Mouse (Mus musculus): ENCODE data around the gene Ptpn12.

Gene Ptpn12

GRCm38 (mm10) chr5:21055820-21056531 lies at the start of gene Ptpn12:
TSS of gene Ptpn12 (minus strand) at chr5:21055911.
- DNase-seq: peak; percentile 97

- DNase-seq: no peak
Observed at GRCm38 (mm10) chr5:21091179-21091578, 35.5 kb upstream of the Ptpn12 start.

- no peak for DNase-seq
Observed at GRCm38 (mm10) chr5:21057217-21057616, 1.5 kb upstream of the Ptpn12 start.

DNA sequence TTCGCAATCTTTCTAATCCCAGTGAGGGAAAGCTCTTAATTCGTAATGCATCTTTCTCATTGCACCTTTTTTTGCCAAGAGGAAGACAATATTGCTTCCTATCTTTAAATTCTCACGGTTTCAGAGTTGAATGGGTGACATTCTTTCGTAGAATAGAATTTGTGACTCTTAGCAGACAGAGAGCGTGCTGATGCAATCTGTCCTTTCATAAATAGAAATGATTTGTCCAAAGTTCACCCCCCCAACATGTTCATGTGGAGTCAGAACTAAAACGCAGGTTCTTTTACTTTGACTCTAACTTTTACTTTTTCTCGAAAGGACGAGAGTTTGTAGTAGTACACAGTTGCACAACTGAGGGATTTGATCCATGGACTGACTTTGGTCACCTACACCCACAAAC lies 884 bp upstream of the Ptpn12 start:
- no peak for DNase-seq

DNA sequence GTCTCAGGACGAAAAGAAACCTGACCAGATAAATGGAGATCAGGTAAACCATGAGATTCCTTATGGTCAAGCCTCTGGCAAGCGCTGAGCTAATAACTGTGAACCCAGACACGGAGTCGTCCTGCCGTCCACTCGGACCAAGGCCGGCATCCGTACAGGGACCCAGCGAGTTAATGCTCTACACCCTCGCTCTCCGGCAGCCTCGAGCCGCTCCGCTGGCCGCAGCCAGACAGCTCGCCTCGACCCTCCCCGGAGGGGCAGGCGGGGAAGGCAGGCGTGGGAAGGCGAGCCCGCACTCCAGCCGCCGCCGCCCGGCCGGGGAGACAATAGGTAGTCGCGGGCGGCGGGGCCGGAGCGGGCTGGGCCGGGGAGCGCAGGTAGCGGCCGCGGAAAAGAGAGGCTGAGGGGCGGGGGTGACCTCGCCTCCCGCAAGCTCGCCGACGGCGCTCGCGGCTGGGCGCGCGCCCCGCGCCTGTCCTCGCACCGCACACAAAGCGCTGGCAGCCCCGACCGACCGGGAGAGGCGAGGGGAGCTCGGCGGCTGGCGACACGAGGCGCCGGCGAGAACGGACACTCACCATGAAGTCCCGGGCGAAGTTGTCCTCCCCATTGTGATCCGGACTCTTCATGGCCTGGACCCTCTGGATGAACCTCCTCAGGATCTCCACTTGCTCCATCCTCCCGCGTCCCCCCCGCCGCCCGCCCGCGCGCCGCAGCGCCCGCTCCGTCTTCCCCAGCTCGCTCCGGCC lies 466 bp downstream of the Ptpn12 start:
- peak; percentile 47 for DNase-seq

- peak; percentile 89 for DNase-seq
Observed at GRCm38 (mm10) chr5:21054472-21055070, 1.1 kb downstream of the Ptpn12 start.

- no peak for DNase-seq
Observed at GRCm38 (mm10) chr5:21053571-21054307, 2.0 kb downstream of the Ptpn12 start.

GRCm38 (mm10) chr5:21052521-21052920 lies 3.2 kb downstream of the Ptpn12 start:
- no peak for DNase-seq

DNA sequence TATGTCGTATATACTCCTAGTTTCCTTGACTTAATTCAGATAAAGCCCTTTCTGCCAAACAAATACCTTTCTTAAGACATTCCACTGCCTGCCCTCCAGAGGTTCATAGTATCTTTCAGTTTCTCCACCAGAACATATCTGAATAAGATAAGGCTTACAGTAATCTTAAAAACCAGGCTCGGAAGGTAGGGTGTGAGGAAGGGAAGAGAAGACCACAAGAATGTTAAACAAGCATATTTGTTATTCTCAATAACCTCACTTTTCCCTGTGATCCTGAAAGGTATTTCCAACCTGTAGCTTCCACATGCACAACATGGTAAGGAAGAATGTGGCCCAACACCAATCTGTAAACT lies 5.0 kb downstream of the Ptpn12 start:
- no peak for DNase-seq

GRCm38 (mm10) chr5:21050061-21050769 lies 5.5 kb downstream of the Ptpn12 start:
- no peak for DNase-seq

GRCm38 (mm10) chr5:21049006-21049405 lies 6.7 kb downstream of the Ptpn12 start:
- no peak for DNase-seq

DNA sequence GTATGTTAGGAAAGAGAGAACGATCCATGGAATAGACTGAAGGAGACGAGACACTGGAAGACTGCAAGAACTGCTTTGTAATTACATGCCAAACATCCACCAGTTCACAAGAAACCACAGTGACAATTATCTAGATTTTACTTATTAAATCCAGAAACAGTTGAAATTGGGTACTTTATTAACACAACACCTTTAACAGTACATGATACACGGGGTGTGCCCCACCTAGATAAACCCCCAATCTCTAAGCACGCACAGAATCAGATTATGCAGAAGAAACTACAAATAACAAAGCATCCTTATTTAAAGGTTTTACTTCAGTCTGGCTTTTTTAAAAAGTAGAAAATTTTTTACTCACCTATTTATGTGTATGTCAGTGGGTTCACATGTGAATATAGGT lies 8.6 kb downstream of the Ptpn12 start:
- DNase-seq: no peak

DNA sequence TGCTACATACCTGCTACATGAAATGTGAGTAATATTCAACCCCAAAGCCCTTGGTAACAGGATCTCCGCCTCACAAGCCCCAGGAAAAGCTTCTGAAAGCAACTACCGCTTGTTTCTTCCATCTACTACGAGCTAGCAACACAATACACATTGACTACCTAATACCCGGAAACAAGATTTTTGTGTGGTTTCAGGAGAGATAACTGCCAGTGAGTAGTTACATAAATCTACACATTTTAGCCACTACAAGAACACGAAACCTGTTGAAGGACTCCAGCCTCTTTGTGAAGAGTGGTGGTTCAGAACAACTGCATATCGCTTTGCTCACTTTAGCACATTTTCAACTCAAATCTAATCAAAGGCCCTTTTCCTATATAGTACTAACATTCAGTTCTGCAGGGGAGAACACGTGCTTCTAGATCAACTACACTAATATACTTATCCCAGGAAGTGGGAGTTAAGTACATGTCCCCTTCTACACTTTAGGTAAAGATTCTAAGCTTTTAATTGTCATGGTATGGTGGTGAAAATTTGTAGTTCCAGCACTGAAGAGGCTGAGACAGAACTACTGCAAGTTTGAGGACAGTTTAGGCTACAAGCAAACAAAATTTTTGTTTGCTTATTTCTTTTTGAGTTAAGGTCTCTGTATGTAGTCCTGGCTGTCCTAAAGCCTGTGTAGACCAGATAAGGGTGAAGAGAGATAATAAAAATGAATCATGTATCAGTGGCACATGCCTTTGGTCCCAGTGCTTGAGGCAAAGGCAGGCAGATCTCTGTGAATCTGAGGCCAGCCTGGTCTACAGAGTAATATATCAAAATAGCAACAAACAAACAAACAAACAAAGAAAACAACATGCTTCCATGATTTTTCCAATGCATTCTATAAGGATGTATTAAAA lies 9.3 kb downstream of the Ptpn12 start:
- no peak for DNase-seq

DNA sequence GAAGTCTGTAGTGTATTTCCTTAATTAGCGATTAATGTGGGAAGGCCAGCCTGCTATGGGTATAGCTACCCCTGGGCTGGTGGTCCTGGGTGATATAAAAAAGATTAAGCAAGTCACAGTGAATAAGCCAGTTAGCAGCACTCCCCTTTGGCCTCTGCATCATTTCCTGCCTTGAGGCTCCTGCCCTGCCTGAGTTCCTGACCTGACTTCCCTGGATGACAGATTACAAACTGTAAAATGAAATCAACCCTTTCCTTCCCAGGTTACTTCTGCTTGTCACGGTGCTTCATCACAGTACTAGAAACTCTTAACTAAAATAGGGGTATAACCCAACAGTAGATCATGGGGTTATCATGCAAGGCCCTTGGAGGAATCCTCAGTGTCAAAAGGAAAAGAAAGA lies 10.2 kb downstream of the Ptpn12 start:
- no peak for DNase-seq

- DNase-seq: no peak
Observed at GRCm38 (mm10) chr5:21038100-21038499, 17.6 kb downstream of the Ptpn12 start.

DNA sequence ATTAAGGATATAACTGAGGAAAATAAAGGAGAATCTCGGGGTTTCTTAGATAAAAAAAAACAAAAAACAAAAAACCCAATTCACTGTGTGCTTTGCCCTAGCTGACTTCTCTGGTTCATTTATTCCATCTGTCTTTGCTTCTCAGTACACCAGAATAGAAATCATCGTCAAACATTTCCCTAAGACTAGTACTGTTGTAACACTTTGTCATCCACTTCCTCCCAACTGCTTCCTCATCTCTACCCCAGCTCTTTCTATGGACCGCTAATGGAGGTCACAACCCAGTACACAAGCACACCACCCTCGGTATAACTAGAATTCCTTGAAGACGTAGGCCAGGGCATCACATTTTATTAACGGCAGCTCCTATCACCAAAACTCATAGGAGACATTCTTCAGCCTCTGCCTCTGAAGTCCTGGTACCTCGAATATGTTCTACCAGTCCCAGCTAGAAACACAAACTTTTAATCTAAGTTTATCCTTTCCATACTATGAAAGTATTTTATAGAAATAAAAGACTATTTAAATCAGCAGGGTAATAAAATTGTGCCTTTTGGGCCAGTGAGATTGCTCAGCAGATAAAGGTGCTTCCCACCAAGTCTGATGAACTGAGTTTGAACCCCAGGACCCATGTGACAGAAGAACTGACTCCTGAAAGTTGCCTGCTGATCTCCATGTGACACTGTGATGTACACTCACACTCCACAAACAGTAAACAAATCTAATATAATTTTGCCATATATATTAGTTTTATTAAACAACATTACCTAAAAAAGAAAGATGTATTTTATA lies 19.8 kb downstream of the Ptpn12 start:
- DNase-seq: no peak

GRCm38 (mm10) chr5:21034388-21034966 lies 21.2 kb downstream of the Ptpn12 start:
- DNase-seq: no peak

DNA sequence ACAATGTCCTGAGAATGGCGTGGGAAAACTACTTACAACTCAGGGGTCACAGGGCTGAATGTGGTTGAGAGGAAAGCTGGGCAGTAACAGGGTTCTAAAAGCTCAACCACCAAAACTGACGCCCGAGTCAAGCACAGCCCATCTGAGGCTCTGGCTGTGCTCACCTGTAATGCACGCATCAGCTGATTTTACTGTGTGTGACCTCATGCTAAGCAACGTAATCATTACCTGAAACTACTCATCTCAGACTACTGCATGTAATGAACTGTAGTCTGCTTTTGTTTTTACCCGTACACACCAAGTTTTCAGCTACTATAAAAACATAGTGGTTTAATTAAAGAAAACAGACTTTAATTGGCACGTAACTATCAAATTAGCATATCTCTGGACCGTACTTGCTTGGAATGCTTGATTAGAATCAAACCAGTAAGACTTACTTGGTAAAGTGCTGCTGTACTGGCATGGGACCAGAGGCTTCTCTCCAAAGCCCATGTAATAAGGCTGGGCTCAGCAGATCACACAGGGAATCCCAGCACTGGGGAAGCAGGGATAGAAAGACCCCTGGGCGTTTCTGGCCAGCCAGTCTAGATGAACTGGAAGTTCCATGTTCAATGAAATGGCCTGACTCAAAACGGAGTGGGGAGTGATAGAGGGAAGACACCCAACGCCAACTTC lies 22.2 kb downstream of the Ptpn12 start:
- DNase-seq: no peak

DNA sequence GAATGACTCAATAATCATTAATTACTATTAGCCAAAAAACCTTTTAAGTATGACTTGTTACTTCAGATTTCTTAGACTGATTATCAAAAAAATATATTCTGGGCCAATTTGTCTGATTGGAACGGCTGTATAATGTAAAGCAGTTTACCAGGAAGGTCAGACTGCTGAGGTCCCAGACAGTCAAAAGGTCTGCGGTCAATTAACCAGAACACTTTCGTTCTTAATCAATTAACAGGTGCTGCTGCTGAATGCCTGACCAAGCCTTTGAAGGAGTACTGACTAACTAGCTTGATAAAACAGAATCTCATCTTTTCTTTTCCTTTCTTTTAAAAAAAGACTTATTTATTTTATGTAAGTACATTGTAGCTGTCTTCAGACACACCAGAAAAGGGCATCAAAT lies 23.1 kb downstream of the Ptpn12 start:
- no peak for DNase-seq

GRCm38 (mm10) chr5:21030226-21030625 lies 25.5 kb downstream of the Ptpn12 start:
- DNase-seq: no peak

All from lung, postnatal 14 days (tissue).